Mouse (Mus musculus): ENCODE data around the gene Hist3h2a.

Hist3h2a gene

GRCm38 (mm10) chr11:58969027-58969426 is 14.5 kb downstream of the Hist3h2a start:
- no peak for DNase-seq

- DNase-seq, result peak; percentile 55 to 76
These were observed 15.2 kb downstream of the Hist3h2a start for GRCm38 (mm10) chr11:58969659-58970058.

- no peak for DNase-seq
These were observed 16.5 kb downstream of the Hist3h2a start for GRCm38 (mm10) chr11:58970831-58971530.

- no peak for DNase-seq
These were observed 17.3 kb downstream of the Hist3h2a start for GRCm38 (mm10) chr11:58971796-58972195.

GRCm38 (mm10) chr11:58974414-58974813 is 19.9 kb downstream of the Hist3h2a start:
- no peak for DNase-seq

GRCm38 (mm10) chr11:58977150-58977549 is 22.7 kb downstream of the Hist3h2a start:
- no peak for DNase-seq

- no peak for DNase-seq
These were observed 23.1 kb downstream of the Hist3h2a start for GRCm38 (mm10) chr11:58977607-58978026.

- peak; percentile 63 to 68 for DNase-seq
These were observed 23.7 kb downstream of the Hist3h2a start, which contains the start of gene Trim11 for GRCm38 (mm10) chr11:58978027-58978705. Gene Trim11, plus strand, starts transcription at chr11:58978093.

- DNase-seq, result no peak
These were observed 24.2 kb downstream of the Hist3h2a start for GRCm38 (mm10) chr11:58978706-58979030.

GRCm38 (mm10) chr11:58979183-58979582 is 24.7 kb downstream of the Hist3h2a start:
- DNase-seq, result no peak

- peak; percentile 51 to 56 for DNase-seq
These were observed 25.2 kb downstream of the Hist3h2a start for GRCm38 (mm10) chr11:58979661-58980060.

GRCm38 (mm10) chr11:58980381-58980990 is 26.0 kb downstream of the Hist3h2a start:
- DNase-seq, result peak in 1 of 2 experiments; percentile 20

GRCm38 (mm10) chr11:58981541-58982447 is 27.3 kb downstream of the Hist3h2a start:
- DNase-seq, result peak; percentile 71 to 83

GRCm38 (mm10) chr11:58982471-58983097 is 28.1 kb downstream of the Hist3h2a start:
- peak in 1 of 2 experiments; percentile 31 for DNase-seq

- peak in 1 of 2 experiments; percentile 11 for DNase-seq
These were observed 29.3 kb downstream of the Hist3h2a start for GRCm38 (mm10) chr11:58983691-58984341.

- peak in 1 of 2 experiments; percentile 13 for DNase-seq
These were observed 30.2 kb downstream of the Hist3h2a start for GRCm38 (mm10) chr11:58984657-58985056.

- DNase-seq, result peak in 1 of 2 experiments; percentile 7
These were observed 30.9 kb downstream of the Hist3h2a start for GRCm38 (mm10) chr11:58985299-58985917.

- no peak for DNase-seq
These were observed 34.7 kb downstream of the Hist3h2a start for GRCm38 (mm10) chr11:58989166-58989565.

- no peak for DNase-seq
These were observed 35.7 kb downstream of the Hist3h2a start for GRCm38 (mm10) chr11:58990141-58990540.

GRCm38 (mm10) chr11:58990794-58991193 is 36.3 kb downstream of the Hist3h2a start:
- no peak for DNase-seq

GRCm38 (mm10) chr11:58991911-58992310 is 37.4 kb downstream of the Hist3h2a start:
- DNase-seq, result no peak

Data from lung, postnatal 4 days (tissue).